Mouse (Mus musculus): ENCODE data around the gene Morc4. TPM values are rescaled to one million over a fixed set of nuclear protein-coding genes. Genes with fewer than 3 reads are reported as not detected.
A peak's percentile ranks its signal among the peaks of the same experiment; 100 is the strongest.

Morc4 gene
- 35.5 and 43.0 TPM in 2 replicates for polyA plus RNA-seq (2015; fragmentation: Nextera tagmentation; extraction: Ambion mirVana)

GRCm38 (mm10) chrX:139870938-139871791 lies at the start of gene Morc4:
Gene Morc4, minus strand, starts transcription at chrX:139871677.
- Histone ChIP-seq H3K27ac (replicated peaks) (0 out of 2 replicates have a peak within 1 kb of the TSS, but pooled peaks have one; percentile 33), H3K9ac (peak within 1 kb of the TSS; percentile 42; the same call in 1 of the 2 replicates), H3K4me2 (peak within 1 kb of the TSS; percentile 71), H3K4me3 (replicated peaks) (peak within 1 kb of the TSS; percentile 57), H3K27me3 (peaks cover 5% of the 10 kb centered on the region; the same call in 1 of the 2 replicates), H3K9me3 (replicated peaks) (no peaks in the 10 kb centered on the region), H3K4me1 (replicated peaks) (no peaks in the 10 kb centered on the region), H3K36me3 (replicated peaks) (no peaks in the 10 kb centered on the region)
- 20% methylated on average over 87 of the region's 87 CpGs for WGBS (ENCODE audit: insufficient replicate concordance)
- peak; percentile 67 for ATAC-seq (ENCODE audit: insufficient read depth)

- Histone ChIP-seq H3K4me3 (replicated peaks) (no peak overlapping the region), H3K27me3 (no peaks in the 10 kb centered on the region), H3K36me3 (replicated peaks) (no peaks in the 10 kb centered on the region), H3K9me3 (replicated peaks) (no peaks in the 10 kb centered on the region), H3K27ac (replicated peaks) (no peak overlapping the region), H3K4me1 (replicated peaks) (no peaks in the 10 kb centered on the region), H3K4me2 (no peak overlapping the region), H3K9ac (no peak overlapping the region)
- no peak for ATAC-seq (ENCODE audit: insufficient read depth)
- WGBS (ENCODE audit: insufficient replicate concordance), result 71% methylated on average over 4 of the region's 4 CpGs
Measured at GRCm38 (mm10) chrX:139920572-139920971, 49.1 kb upstream of the Morc4 start.

DNA sequence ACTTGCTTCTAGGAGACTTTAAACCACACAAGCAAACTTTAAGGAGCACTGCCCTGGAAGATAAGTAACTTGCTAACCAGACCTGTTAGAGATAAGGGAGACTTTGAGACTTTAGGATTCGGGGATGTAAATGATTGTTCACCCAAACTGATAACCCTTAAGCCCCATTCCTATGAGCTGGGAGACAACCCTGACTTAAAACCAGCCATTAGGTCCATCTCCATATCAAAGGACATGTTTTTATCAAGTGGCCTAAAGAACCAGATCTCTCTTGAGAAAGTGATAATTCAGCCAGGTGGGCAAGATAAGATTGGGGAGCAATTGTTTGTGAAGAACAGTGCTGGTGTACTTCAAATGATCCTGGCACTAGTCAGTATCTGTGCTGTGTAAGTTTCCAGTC lies 19.9 kb upstream of the Morc4 start:
- Histone ChIP-seq H3K36me3 (replicated peaks) (no peaks in the 10 kb centered on the region), H3K27me3 (no peaks in the 10 kb centered on the region), H3K9me3 (replicated peaks) (no peaks in the 10 kb centered on the region), H3K4me3 (replicated peaks) (no peak overlapping the region), H3K4me1 (replicated peaks) (no peaks in the 10 kb centered on the region), H3K9ac (no peak overlapping the region), H3K27ac (replicated peaks) (no peak overlapping the region), H3K4me2 (no peak overlapping the region)
- WGBS (ENCODE audit: insufficient replicate concordance), result 3% methylated on average over 1 of the region's 1 CpGs
- ATAC-seq (ENCODE audit: insufficient read depth), result no peak

GRCm38 (mm10) chrX:139883221-139883620 lies 11.7 kb upstream of the Morc4 start:
- Histone ChIP-seq H3K9me3 (replicated peaks) (no peaks in the 10 kb centered on the region), H3K36me3 (replicated peaks) (no peaks in the 10 kb centered on the region), H3K4me2 (no peak overlapping the region), H3K27me3 (no peaks in the 10 kb centered on the region), H3K9ac (no peak overlapping the region), H3K4me3 (replicated peaks) (no peak overlapping the region), H3K4me1 (replicated peaks) (no peaks in the 10 kb centered on the region), H3K27ac (replicated peaks) (no peak overlapping the region)
- no peak for ATAC-seq (ENCODE audit: insufficient read depth)

- H3K9me3 ChIP-seq (replicated peaks), result no peaks in the 10 kb centered on the region
- no peak overlapping the region for H3K27ac ChIP-seq (replicated peaks)
- H3K4me1 ChIP-seq (replicated peaks), result no peaks in the 10 kb centered on the region
- no peak overlapping the region for H3K4me3 ChIP-seq (replicated peaks)
- H3K27me3 ChIP-seq, result no peaks in the 10 kb centered on the region
- no peaks in the 10 kb centered on the region for H3K36me3 ChIP-seq (replicated peaks)
- WGBS (ENCODE audit: insufficient replicate concordance), result 43% methylated on average over 3 of the region's 3 CpGs
- H3K4me2 ChIP-seq, result no peak overlapping the region
- H3K9ac ChIP-seq, result no peak overlapping the region
- no peak for ATAC-seq (ENCODE audit: insufficient read depth)
Measured at GRCm38 (mm10) chrX:139877936-139878335, 6.5 kb upstream of the Morc4 start.

GRCm38 (mm10) chrX:139877105-139877504 lies 5.6 kb upstream of the Morc4 start:
- WGBS (ENCODE audit: insufficient replicate concordance), result 51% methylated on average over 7 of the region's 7 CpGs
- ATAC-seq (ENCODE audit: insufficient read depth), result peak; percentile 83
- H3K4me3 ChIP-seq (replicated peaks), result no peak overlapping the region
- no peaks in the 10 kb centered on the region for H3K9me3 ChIP-seq (replicated peaks)
- no peaks in the 10 kb centered on the region for H3K36me3 ChIP-seq (replicated peaks)
- no peak overlapping the region for H3K4me2 ChIP-seq
- H3K4me1 ChIP-seq (replicated peaks), result no peaks in the 10 kb centered on the region
- no peaks in the 10 kb centered on the region; the same call in 1 of the 2 replicates for H3K27me3 ChIP-seq
- no peak overlapping the region for H3K9ac ChIP-seq
- no peak overlapping the region for H3K27ac ChIP-seq (replicated peaks)

- peaks cover 5% of the 10 kb centered on the region; the same call in 1 of the 2 replicates for H3K27me3 ChIP-seq
- no peak for ATAC-seq (ENCODE audit: insufficient read depth)
- H3K9me3 ChIP-seq (replicated peaks), result no peaks in the 10 kb centered on the region
- 18% methylated on average over 15 of the region's 15 CpGs for WGBS (ENCODE audit: insufficient replicate concordance)
- no peak overlapping the region for H3K9ac ChIP-seq
- no peaks in the 10 kb centered on the region for H3K4me1 ChIP-seq (replicated peaks)
- 0 out of 2 replicates have a peak overlapping the region, but pooled peaks have one; percentile 33 for H3K27ac ChIP-seq (replicated peaks)
- H3K4me2 ChIP-seq, result peak overlapping the region; percentile 71
- no peaks in the 10 kb centered on the region for H3K36me3 ChIP-seq (replicated peaks)
- peak overlapping the region; percentile 57 for H3K4me3 ChIP-seq (replicated peaks)
Measured at GRCm38 (mm10) chrX:139870300-139870711, 1.2 kb downstream of the Morc4 start.

- Histone ChIP-seq H3K9ac (no peak overlapping the region), H3K4me2 (no peak overlapping the region), H3K27me3 (no peaks in the 10 kb centered on the region), H3K9me3 (replicated peaks) (no peaks in the 10 kb centered on the region), H3K27ac (replicated peaks) (no peak overlapping the region), H3K4me3 (replicated peaks) (no peak overlapping the region), H3K36me3 (replicated peaks) (no peaks in the 10 kb centered on the region), H3K4me1 (replicated peaks) (no peaks in the 10 kb centered on the region)
- 63% methylated on average over 5 of the region's 5 CpGs for WGBS (ENCODE audit: insufficient replicate concordance)
- ATAC-seq (ENCODE audit: insufficient read depth), result no peak
Measured at GRCm38 (mm10) chrX:139859402-139859801, 12.1 kb downstream of the Morc4 start.

- H3K9me3 ChIP-seq (replicated peaks), result no peaks in the 10 kb centered on the region
- H3K36me3 ChIP-seq (replicated peaks), result no peaks in the 10 kb centered on the region
- H3K4me3 ChIP-seq (replicated peaks), result no peak overlapping the region
- H3K9ac ChIP-seq, result no peak overlapping the region
- ATAC-seq (ENCODE audit: insufficient read depth), result no peak
- no peak overlapping the region for H3K27ac ChIP-seq (replicated peaks)
- 74% methylated on average over 4 of the region's 4 CpGs for WGBS (ENCODE audit: insufficient replicate concordance)
- no peaks in the 10 kb centered on the region for H3K27me3 ChIP-seq
- H3K4me1 ChIP-seq (replicated peaks), result no peaks in the 10 kb centered on the region
- H3K4me2 ChIP-seq, result no peak overlapping the region
Measured at GRCm38 (mm10) chrX:139854795-139855194, 16.7 kb downstream of the Morc4 start.

DNA sequence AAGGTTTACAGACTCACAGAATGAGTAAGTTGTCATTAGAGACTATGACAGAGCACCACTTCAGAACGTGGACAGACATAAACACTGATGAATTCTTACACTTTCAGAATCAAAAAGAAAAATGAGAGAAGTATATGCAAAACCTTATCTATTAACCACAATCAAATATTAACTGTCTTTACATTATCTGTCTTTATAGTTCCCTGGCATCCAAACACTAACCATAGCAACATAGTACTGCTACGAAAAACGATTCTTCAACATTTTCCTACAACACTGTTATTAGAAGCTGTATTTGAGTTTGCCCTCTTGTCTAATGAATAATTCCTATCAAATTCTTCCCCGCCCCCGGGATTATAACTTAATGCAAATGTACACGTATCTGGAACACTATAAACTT lies 30.4 kb downstream of the Morc4 start:
- ATAC-seq (ENCODE audit: insufficient read depth), result no peak
- 53% methylated on average over 6 of the region's 6 CpGs for WGBS (ENCODE audit: insufficient replicate concordance)

DNA sequence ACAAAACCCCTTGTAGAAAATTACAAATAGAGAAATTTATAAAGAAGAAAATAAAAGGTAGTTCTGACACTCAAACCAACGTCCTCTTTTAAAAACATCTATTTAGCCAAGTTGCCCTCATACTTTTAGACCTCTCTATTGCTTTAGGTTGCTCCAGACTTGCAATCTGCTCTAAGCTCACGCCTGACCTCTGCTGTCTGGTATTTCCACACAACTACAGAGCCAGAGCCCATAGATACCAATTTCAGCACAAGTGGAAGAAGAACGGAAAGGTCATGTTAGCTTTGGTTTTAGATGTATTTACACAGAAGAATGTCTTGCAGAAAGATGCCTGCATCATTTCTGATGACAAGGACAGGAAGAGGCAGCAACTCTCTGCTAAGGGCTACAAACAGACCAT lies 32.4 kb downstream of the Morc4 start:
- Histone ChIP-seq H3K4me3 (replicated peaks) (no peak overlapping the region), H3K36me3 (replicated peaks) (no peaks in the 10 kb centered on the region), H3K9me3 (replicated peaks) (no peaks in the 10 kb centered on the region), H3K9ac (no peak overlapping the region), H3K4me2 (no peak overlapping the region), H3K27ac (replicated peaks) (no peak overlapping the region), H3K27me3 (no peaks in the 10 kb centered on the region), H3K4me1 (replicated peaks) (no peaks in the 10 kb centered on the region)
- no peak for ATAC-seq (ENCODE audit: insufficient read depth)
- WGBS (ENCODE audit: insufficient replicate concordance), result 47% methylated on average over 3 of the region's 3 CpGs

More for the DNA sequence above, 30.4 kb downstream of the Morc4 start:
- no peaks in the 10 kb centered on the region for H3K4me1 ChIP-seq (replicated peaks)
- no peaks in the 10 kb centered on the region for H3K36me3 ChIP-seq (replicated peaks)
- H3K27me3 ChIP-seq, result no peaks in the 10 kb centered on the region
- no peak overlapping the region for H3K4me3 ChIP-seq (replicated peaks)
- H3K27ac ChIP-seq (replicated peaks), result no peak overlapping the region
- H3K9me3 ChIP-seq (replicated peaks), result no peaks in the 10 kb centered on the region
- H3K9ac ChIP-seq, result no peak overlapping the region
- no peak overlapping the region for H3K4me2 ChIP-seq
